Mouse (Mus musculus): Measurements from ENCODE around the gene Cd248. TPM values are rescaled to one million over a fixed set of nuclear protein-coding genes. Genes with fewer than 3 reads are reported as not detected.
"Not testable (repeated sequence)": the region's sequence is repeated elsewhere in the genome, so short reads cannot be mapped to it uniquely, and the experiment has no call there.

Cd248 gene
- polyA plus RNA-seq, 1 experiment from 2014 or later = 0.44 TPM

DNA sequence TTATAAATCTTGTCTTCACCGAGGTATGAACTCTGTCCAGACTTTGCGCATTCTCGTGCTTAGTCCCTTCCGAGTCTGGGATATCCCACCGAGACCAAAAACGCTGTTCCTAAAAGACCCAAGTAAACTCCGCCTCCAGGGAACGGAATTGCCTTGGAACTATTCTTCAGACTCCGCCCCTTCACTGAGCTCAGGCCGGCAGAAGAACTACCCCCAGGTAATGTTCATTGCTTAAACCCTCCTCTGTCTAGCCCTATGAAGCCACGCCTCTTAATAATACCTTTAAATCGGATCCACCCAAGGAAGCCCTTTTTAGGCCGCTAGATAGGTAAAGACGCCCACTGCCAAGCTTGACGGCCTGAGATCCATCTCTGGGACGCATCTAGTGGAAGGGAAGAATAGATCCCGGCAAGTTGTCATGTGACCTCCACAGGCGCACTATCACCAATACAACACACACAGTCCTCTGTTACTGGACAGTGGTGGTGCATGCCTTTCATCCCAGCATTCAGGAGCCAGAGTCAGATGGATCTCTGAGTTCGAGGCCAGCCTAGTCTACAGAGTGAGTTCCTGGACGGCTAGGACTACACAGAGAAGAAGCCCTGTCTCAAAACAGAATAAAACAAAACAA is 4.6 kb downstream of the Cd248 start:
- ChIA-PET CTCF (interaction anchor here (1.8 to 4.6 kb wide), 3 partner anchors 18 to 56 kb away, joined by 4 to 32 read pairs (median 12); partner anchors contain the start of gene Rin1), POLR2A (interaction anchor here (1.2 kb wide), 1 partner anchor 22 kb away, joined by 4 read pairs; the partner anchor contains the start of gene Rin1)
- peaks cover 3% of the 10 kb centered on the region for H3K27me3 ChIP-seq
- DNase-seq (ENCODE audit: low read depth, low spot score) (no peak), ATAC-seq (peak; percentile 23)
- in situ Hi-C loops (cut with MboI; ENCODE audit: low pct_unique_long_range_greater_than_20kb) = loop anchor here (5.0 kb wide), 1 partner anchor 55 kb away; no protein-coding TSS in a partner anchor
- no peak for TF ChIP-seq CTCF (IDR thresholded peaks at IDR 0.05)

DNA sequence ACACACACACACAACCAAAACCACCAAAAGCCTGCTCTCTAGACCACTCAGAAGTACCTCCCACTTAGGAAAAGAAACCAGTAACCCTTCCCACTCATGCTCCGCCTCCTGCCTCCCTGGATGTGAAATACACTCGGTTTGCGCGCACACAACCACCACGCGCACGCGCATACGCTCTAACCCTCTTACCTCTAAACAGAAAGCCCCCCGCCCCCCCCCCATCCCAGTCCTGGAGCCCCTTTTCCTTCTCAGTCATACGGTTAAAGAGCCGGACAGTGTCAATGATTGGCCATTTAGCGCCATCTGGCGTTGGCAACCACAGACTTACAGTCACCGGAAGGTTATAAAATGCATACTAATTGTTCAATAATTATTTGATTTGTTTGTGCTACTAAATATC is 5.2 kb downstream of the Cd248 start:
- no peak for DNase-seq (ENCODE audit: low read depth, low spot score)
- TF ChIP-seq CTCF (IDR thresholded peaks at IDR 0.05) = no peak
- peaks cover 3% of the 10 kb centered on the region for H3K27me3 ChIP-seq
- in situ Hi-C loops (cut with MboI; ENCODE audit: low pct_unique_long_range_greater_than_20kb) = loop anchor here (5.0 kb wide), 1 partner anchor 56 kb away; no protein-coding TSS in a partner anchor
- POLR2A ChIA-PET = interaction anchor here (1.2 to 1.4 kb wide), 2 partner anchors 18 to 22 kb away, joined by 4 to 5 read pairs; partner anchors contain the start of gene Rin1
- CTCF ChIA-PET = interaction anchor here (1.8 to 4.6 kb wide), 2 partner anchors 18 to 56 kb away, joined by 4 to 32 read pairs; no protein-coding TSS in a partner anchor
- ATAC-seq = no peak

DNA sequence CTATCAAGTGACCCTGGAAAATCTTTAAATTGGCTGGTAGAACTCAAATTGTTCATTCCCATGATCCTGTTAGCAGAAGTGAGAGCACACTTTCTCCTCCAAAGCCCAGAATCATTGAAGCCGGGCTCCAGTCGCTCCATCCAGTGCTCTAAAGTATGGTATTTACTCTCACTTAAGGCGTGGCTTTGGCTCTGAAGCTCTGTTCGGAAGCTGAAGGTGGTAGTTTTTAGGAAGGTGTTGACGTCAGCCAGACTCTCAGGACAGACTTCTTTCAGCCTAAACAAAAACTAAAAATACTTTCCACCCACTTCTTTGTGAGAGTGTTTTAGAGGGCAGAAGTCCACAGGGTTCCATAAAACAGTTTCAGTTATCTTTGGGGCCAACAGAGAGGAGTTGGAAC is 5.6 kb downstream of the Cd248 start:
- CTCF ChIA-PET = interaction anchor here (2.2 kb wide), 1 partner anchor 23 kb away, joined by 16 read pairs; the partner anchor contains the start of gene Rin1

DNA sequence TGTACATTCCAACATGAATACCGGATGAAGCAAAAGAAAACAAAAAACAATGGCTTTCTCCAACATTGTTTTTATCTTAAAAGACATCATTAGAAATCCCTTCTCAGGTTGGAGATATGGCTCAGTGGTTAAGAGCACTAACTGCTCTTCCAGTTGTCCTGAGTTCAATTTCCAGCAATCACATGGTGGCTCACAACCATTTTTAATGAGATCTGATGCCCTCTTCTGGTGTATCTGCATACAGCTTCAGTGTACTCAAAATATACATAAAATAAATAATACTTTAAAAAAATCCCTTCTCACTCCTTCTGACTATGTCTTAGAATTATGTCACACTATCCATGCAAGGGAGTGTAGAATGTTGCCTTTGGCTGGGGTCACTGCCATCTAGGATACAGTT is 11.4 kb downstream of the Cd248 start:
- in situ Hi-C loops (cut with MboI; ENCODE audit: low pct_unique_long_range_greater_than_20kb) = no loop called here
- no peak for ATAC-seq
- CTCF ChIA-PET = interaction anchor here (0.9 to 2.3 kb wide), 6 partner anchors 10 to 72 kb away, joined by 3 to 22 read pairs (median 4); no protein-coding TSS in a partner anchor

More for the DNA sequence above, 5.6 kb downstream of the Cd248 start:
- TF ChIP-seq CTCF (IDR thresholded peaks at IDR 0.05) = no peak
- POLR2A ChIA-PET = interaction anchor here (1.4 kb wide), 1 partner anchor 19 kb away, joined by 5 read pairs; no protein-coding TSS in a partner anchor
- ATAC-seq (no peak), DNase-seq (ENCODE audit: low read depth, low spot score) (no peak)
- H3K27me3 ChIP-seq = peaks cover 3% of the 10 kb centered on the region
- in situ Hi-C loops (cut with MboI; ENCODE audit: low pct_unique_long_range_greater_than_20kb) = loop anchor here (5.0 kb wide), 1 partner anchor 56 kb away; no protein-coding TSS in a partner anchor

DNA sequence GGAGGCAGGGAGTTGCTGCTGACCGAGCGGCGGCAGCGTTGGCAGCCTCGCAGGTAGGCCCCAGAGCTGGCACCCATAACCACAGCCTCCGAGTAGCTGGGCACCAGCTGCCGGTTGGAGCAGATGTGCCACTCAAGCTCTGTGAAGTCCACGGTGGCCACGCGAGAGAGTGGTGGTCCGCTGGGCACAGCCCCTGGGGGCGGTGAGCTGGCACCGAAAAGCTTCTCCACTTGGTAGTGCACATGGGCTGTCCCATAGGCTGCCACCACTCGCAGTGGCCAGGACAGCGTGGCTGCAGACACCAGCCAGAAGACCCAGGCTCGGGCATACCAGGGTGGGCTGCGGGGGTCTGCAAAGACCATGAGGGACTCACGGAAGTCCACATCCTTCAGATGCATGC is 14.1 kb downstream of the Cd248 start:
- POLR2A ChIA-PET = no interaction called here
- no peak for DNase-seq (ENCODE audit: low read depth, low spot score)
- H3K27me3 ChIP-seq = peaks cover 17% of the 10 kb centered on the region
- no peak for TF ChIP-seq CTCF (IDR thresholded peaks at IDR 0.05)
- CTCF ChIA-PET = no interaction called here
- in situ Hi-C loops (cut with MboI; ENCODE audit: low pct_unique_long_range_greater_than_20kb) = no loop called here
- ATAC-seq = no peak

More for the DNA sequence above, 11.4 kb downstream of the Cd248 start:
- H3K27me3 ChIP-seq = peaks cover 13% of the 10 kb centered on the region
- no peak for TF ChIP-seq CTCF (IDR thresholded peaks at IDR 0.05)
- no peak for DNase-seq (ENCODE audit: low read depth, low spot score)
- POLR2A ChIA-PET = no interaction called here

DNA sequence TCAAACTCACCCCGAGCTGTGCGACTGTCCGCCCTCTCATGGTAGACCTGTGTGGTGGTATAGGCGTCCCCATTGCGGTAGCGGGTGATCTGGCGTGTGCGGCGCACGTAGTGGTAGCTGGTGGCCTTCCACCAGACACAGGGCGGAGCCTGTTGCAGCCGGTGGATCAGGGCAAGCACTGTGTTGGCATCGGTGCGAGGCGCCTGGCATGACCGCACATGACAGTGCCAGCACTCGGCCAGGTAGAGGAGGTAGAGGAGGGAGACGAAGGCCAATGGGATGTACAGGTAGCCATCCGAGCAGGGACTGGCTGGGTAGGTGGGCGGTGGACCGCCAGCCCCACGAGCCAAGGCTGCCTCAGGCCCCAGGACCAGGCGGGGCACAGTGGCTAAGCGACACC is 14.7 kb downstream of the Cd248 start:
- ChIA-PET POLR2A (no interaction called here), CTCF (no interaction called here)
- ATAC-seq (no peak), DNase-seq (ENCODE audit: low read depth, low spot score) (no peak)
- in situ Hi-C loops (cut with MboI; ENCODE audit: low pct_unique_long_range_greater_than_20kb) = no loop called here
- peaks cover 17% of the 10 kb centered on the region for H3K27me3 ChIP-seq
- no peak for TF ChIP-seq CTCF (IDR thresholded peaks at IDR 0.05)

DNA sequence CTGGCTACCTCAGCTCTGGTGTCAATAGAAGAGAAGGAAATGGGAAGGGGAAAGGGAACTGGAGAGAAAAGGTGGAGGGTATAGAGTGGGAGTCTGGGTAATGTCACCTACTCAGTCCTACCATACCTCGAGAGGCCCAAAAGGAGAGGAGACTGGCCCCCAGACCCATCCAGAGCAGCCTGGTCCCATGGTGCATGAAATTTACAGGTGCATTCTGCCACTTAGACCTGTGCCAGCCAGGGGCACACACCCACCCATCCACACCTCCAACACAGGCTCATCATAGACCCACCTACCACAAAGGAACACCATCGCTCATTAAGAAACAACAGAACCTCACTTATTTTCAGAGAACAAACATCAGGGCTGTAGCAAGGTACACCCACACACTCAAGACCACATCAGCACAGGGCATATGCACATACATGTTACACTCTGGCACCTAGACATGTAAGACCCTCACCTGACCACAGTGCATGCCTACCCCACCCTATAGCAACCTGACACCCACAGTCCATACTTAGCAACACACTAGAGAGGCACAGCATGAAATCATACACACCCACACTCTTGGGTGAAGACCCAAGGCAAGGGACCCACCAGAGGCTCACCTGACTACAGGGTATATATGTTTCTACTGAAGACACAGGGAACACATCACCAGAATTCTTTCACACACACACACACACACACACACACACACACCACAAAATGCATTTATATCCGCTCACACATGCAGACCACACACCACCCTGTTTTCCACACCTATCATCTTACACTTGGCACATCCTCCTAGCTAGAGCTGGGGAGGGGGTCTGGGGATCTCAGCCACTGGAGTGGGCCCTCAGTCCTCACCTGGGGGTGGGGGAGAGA is 16.3 kb downstream of the Cd248 start:
- CTCF ChIA-PET = no interaction called here
- in situ Hi-C loops (cut with MboI; ENCODE audit: low pct_unique_long_range_greater_than_20kb) = no loop called here
- DNase-seq (ENCODE audit: low read depth, low spot score) = no peak
- POLR2A ChIA-PET = no interaction called here
- peaks cover 17% of the 10 kb centered on the region for H3K27me3 ChIP-seq
- ATAC-seq = no peak
- TF ChIP-seq CTCF (IDR thresholded peaks at IDR 0.05) = no peak

DNA sequence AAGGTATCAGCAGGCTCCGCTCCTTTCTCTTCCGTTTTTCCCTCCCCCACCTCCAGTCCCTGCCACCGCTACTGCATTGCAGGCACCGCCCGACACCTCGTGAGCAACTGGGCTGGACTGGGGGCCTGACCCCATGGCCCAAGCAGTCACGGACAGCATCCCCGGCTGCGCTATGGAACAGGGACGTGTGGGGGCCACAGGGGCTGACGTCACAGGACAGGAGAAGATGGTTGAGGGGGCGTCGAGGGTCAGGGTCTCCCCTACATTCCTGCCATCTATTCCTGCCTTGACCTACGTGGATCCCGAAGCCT is 16.9 kb downstream of the Cd248 start:
- peaks cover 17% of the 10 kb centered on the region for H3K27me3 ChIP-seq
- POLR2A ChIA-PET = no interaction called here
- ATAC-seq (no peak), DNase-seq (ENCODE audit: low read depth, low spot score) (no peak)
- in situ Hi-C loops (cut with MboI; ENCODE audit: low pct_unique_long_range_greater_than_20kb) = no loop called here
- no peak for TF ChIP-seq CTCF (IDR thresholded peaks at IDR 0.05)
- CTCF ChIA-PET = no interaction called here

DNA sequence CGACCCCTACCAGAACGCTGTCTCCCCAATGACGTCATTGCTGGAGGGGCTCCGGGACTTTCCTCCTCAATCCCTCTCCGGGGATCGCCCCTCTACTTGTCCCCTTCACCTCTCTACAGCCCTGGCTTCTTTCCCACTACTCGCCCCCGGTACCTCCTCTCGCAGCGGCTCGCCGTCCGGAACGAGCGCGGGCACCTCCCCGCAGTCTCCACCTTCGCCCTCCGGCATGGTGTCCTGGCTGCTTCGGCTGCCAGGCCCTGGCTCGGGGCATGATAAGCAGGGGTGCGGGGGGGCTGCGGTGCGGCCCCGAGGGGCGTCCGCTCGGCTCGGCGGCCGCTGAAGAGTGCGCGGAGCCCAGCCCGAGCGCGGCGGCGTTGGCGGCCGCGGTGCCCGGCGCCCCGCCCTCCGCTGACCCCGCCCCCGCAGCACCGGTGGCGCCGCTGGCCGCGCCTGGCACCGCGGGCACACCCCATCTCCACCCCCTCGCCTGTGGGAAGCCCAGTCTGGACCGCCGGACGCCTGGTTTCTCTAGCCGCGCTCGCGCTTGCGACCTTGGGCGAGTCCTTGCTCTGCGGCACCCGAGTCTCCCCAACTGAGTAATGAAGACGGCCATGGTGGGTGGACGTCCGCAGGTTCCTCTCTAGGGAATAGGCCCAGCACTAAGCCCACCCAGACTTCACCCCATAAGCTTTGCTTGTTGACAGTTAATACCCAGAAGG is 17.4 kb downstream of the Cd248 start, which contains the start of gene Tmem151a:
Gene Tmem151a, minus strand, starts transcription at position 387 of the 719 bp plus-strand sequence.
- DNase-seq (ENCODE audit: low read depth, low spot score) (no peak), ATAC-seq (no peak)
- CTCF ChIA-PET = no interaction called here
- H3K27me3 ChIP-seq = peaks cover 17% of the 10 kb centered on the region
- POLR2A ChIA-PET = interaction anchor here (0.7 kb wide), 1 partner anchor 393 kb away, joined by 3 read pairs; no protein-coding TSS in a partner anchor
- no peak for TF ChIP-seq CTCF (IDR thresholded peaks at IDR 0.05)
- in situ Hi-C loops (cut with MboI; ENCODE audit: low pct_unique_long_range_greater_than_20kb) = no loop called here

DNA sequence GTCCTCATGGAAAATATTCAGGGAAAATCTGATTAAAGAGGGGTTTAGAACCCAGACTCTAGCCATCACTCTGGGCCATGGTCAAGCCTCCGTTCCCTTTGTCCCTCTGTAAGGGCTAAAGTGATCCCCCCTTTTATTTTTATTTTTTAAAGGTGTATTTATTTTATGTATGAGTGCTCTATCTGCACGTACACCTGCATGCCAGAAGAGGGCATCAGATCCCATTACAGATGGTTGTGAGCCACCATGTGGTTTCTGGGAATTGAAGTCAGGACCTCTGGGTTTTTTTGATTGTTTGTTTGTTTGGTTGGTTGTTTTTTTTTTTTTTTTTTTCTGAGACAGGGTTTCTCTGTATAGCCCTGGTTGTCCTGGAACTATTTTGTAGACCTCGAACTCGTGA is 18.7 kb downstream of the Cd248 start:
- POLR2A ChIA-PET; ATAC-seq; DNase-seq (ENCODE audit: low read depth, low spot score); in situ Hi-C loops (cut with MboI; ENCODE audit: low pct_unique_long_range_greater_than_20kb): not testable (repeated sequence)
- CTCF ChIA-PET = interaction anchor here (1.0 kb wide), 1 partner anchor 65 kb away, joined by 3 read pairs; no protein-coding TSS in a partner anchor
- peaks cover 17% of the 10 kb centered on the region for H3K27me3 ChIP-seq
